Mouse (Mus musculus) MEL-GATA-1-ER (cell line): ENCODE measurements around the gene Odf3.

Source experiments
- DNase-seq: peaks from one replicate; pipeline ENCODE4 v3.0.0-alpha.2; 2012; ENCODE audit warnings: low read depth; ENCODE audit errors: extremely low read depth

Gene Odf3

GRCm38 (mm10) chr7:140847755-140848580 lies at the start of gene Odf3:
Odf3 (plus strand) TSS chr7:140847805.
- no peak for DNase-seq

- DNase-seq = no peak
Observed at GRCm38 (mm10) chr7:140798212-140798611, 49.4 kb upstream of the Odf3 start.

- no peak for DNase-seq
Observed at GRCm38 (mm10) chr7:140802629-140803028, 45.0 kb upstream of the Odf3 start.

- peak; percentile 26 for DNase-seq
Observed at GRCm38 (mm10) chr7:140805704-140806103, 41.9 kb upstream of the Odf3 start.

GRCm38 (mm10) chr7:140810496-140810895 lies 37.1 kb upstream of the Odf3 start:
- peak; percentile 21 for DNase-seq

GRCm38 (mm10) chr7:140811714-140812113 lies 35.9 kb upstream of the Odf3 start:
- DNase-seq = no peak

- DNase-seq = no peak
Observed at GRCm38 (mm10) chr7:140812850-140813249, 34.8 kb upstream of the Odf3 start.

- no peak for DNase-seq
Observed at GRCm38 (mm10) chr7:140820173-140820572, 27.4 kb upstream of the Odf3 start.

- no peak for DNase-seq
Observed at GRCm38 (mm10) chr7:140821305-140821652, 26.3 kb upstream of the Odf3 start.

GRCm38 (mm10) chr7:140821653-140822329 lies 25.8 kb upstream of the Odf3 start, which contains the start of gene Zfp941:
Zfp941 (minus strand) TSS chr7:140822178.
- DNase-seq = no peak

- no peak for DNase-seq
Observed at GRCm38 (mm10) chr7:140822731-140823130, 24.9 kb upstream of the Odf3 start.

- no peak for DNase-seq
Observed at GRCm38 (mm10) chr7:140828171-140828881, 19.3 kb upstream of the Odf3 start.

- no peak for DNase-seq
Observed at GRCm38 (mm10) chr7:140831447-140831846, 16.2 kb upstream of the Odf3 start.

GRCm38 (mm10) chr7:140833341-140833740 lies 14.3 kb upstream of the Odf3 start:
- DNase-seq = no peak

GRCm38 (mm10) chr7:140834968-140835757 lies 12.4 kb upstream of the Odf3 start, which contains the start of gene Urah:
Urah (plus strand) TSS chr7:140835018.
- no peak for DNase-seq

- no peak for DNase-seq
Observed at GRCm38 (mm10) chr7:140835758-140836087, 11.9 kb upstream of the Odf3 start.

- DNase-seq = no peak
Observed at GRCm38 (mm10) chr7:140836243-140837115, 11.1 kb upstream of the Odf3 start.

GRCm38 (mm10) chr7:140839556-140839955 lies 8.0 kb upstream of the Odf3 start:
- no peak for DNase-seq

- no peak for DNase-seq
Observed at GRCm38 (mm10) chr7:140840750-140841735, 6.6 kb upstream of the Odf3 start.
